Mouse (Mus musculus): ENCODE measurements at regions not wholly inside any gene's neighbourhood (a gene's known extent, or its start where the extent isn't known, plus 50 kb on each side); places are given as distances from the start of the nearest gene placed in this dataset.

GRCm38 (mm10) chr1:77082410-77082809 lies 432.5 kb downstream of the Epha4 start:
- no peak for DNase-seq

GRCm38 (mm10) chr1:77093551-77093950 lies 421.3 kb downstream of the Epha4 start:
- DNase-seq = no peak

GRCm38 (mm10) chr1:77101726-77102272 lies 413.1 kb downstream of the Epha4 start:
- no peak for DNase-seq

GRCm38 (mm10) chr1:77102421-77103133 lies 412.3 kb downstream of the Epha4 start:
- peak; percentile 47 to 49 for DNase-seq

- no peak for DNase-seq
Observed at GRCm38 (mm10) chr1:77109861-77110785, 404.8 kb downstream of the Epha4 start.

- DNase-seq = no peak
Observed at GRCm38 (mm10) chr1:77128411-77128810, 386.5 kb downstream of the Epha4 start.

GRCm38 (mm10) chr1:77137663-77138062 lies 377.2 kb downstream of the Epha4 start:
- no peak for DNase-seq

- no peak for DNase-seq
Observed at GRCm38 (mm10) chr1:77140906-77141305, 374.0 kb downstream of the Epha4 start.

GRCm38 (mm10) chr1:77148052-77148451 lies 366.8 kb downstream of the Epha4 start:
- DNase-seq = no peak

GRCm38 (mm10) chr1:77168316-77168715 lies 346.6 kb downstream of the Epha4 start:
- DNase-seq = no peak

GRCm38 (mm10) chr1:77172463-77172862 lies 342.4 kb downstream of the Epha4 start:
- no peak for DNase-seq

GRCm38 (mm10) chr1:77174801-77175200 lies 340.1 kb downstream of the Epha4 start:
- DNase-seq = no peak

- DNase-seq = no peak
Observed at GRCm38 (mm10) chr1:77175214-77175613, 339.7 kb downstream of the Epha4 start.

- no peak for DNase-seq
Observed at GRCm38 (mm10) chr1:77176516-77176915, 338.4 kb downstream of the Epha4 start.

GRCm38 (mm10) chr1:77183965-77184364 lies 330.9 kb downstream of the Epha4 start:
- no peak for DNase-seq

GRCm38 (mm10) chr1:77190141-77190540 lies 324.7 kb downstream of the Epha4 start:
- no peak for DNase-seq

GRCm38 (mm10) chr1:77201321-77201917 lies 313.5 kb downstream of the Epha4 start:
- no peak for DNase-seq

GRCm38 (mm10) chr1:77202948-77203347 lies 311.9 kb downstream of the Epha4 start:
- no peak for DNase-seq

- DNase-seq = no peak
Observed at GRCm38 (mm10) chr1:77206535-77206934, 308.4 kb downstream of the Epha4 start.

- no peak for DNase-seq
Observed at GRCm38 (mm10) chr1:77209395-77209794, 305.5 kb downstream of the Epha4 start.

- no peak for DNase-seq
Observed at GRCm38 (mm10) chr1:77213462-77214098, 301.3 kb downstream of the Epha4 start.

- no peak for DNase-seq
Observed at GRCm38 (mm10) chr1:77219488-77220321, 295.2 kb downstream of the Epha4 start.
